Mouse (Mus musculus) left cerebral cortex, postnatal 4 days (tissue): ENCODE data around the gene Rpl13. TPM values are rescaled to one million over a fixed set of nuclear protein-coding genes. Genes with fewer than 3 reads are reported as not detected.

ENCODE experiments used
- DNase-seq: peaks from one replicate; pipeline ENCODE4 v3.0.0-alpha.2; 2022
- intact Hi-C: fragments of 180-260 bp; cut with DNase I; formaldehyde crosslinking; loops from one replicate; pipeline ENCODE4 v1.15.1; 2025
- microRNA-seq: library from miRNA; unstranded; fragments of <30 nt; microRNA quantifications from one replicate; pipeline ENCODE4 v1.2.0, GENCODE M21; 2022
- total RNA-seq, 2 experiments: library from RNA; stranded (reverse); gene quantifications; 2 replicates each; pipeline ENCODE4 v1.2.3; 2021

Rpl13 gene
- total RNA-seq, 2 experiments from 2014 or later, result 539 to 588 TPM

DNA sequence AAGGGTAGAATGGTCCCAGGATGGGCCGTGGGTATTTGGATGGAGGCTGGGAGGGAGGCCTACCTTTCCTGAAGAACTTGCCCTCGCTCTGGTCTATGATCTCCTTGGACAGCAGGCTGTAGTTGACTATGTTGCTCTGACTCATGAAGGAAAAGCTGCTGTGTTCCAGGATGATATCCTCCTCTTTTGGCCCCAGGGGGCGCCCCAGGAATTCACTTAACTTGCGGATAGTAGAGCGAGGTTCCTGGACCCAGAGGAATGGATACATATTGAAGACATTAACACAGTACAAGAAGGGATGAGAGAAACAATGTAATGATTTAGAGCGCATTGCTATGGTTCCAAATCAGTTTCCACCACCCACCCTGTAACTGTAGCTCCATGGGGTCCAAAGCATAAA is 43.1 kb downstream of the Rpl13 start:
- no peak for DNase-seq

GRCm38 (mm10) chr8:123146390-123146789 is 44.2 kb downstream of the Rpl13 start:
- intact Hi-C loops, result no loop called here
- DNase-seq, result no peak

More for the DNA sequence above, 43.1 kb downstream of the Rpl13 start:
- intact Hi-C loops, result no loop called here

GRCm38 (mm10) chr8:123150737-123151171 is 48.6 kb downstream of the Rpl13 start:
- no peak for DNase-seq

More at GRCm38 (mm10) chr8:123150737-123151171, 48.6 kb downstream of the Rpl13 start:
- intact Hi-C loops, result no loop called here

Small RNAs within 50 kb of the gene (microRNA-seq; reads per million reads assigned to microRNA genes)
- gene Mir7079, result 2.4 reads per million
- 44.6 reads per million, percentile 44 among the genes with 10 or more reads in this experiment for gene Mir7080

Other genes with a start within 250 kb of the Rpl13 start
- gene Ankrd11, start 60.1 kb upstream of the Rpl13 start, total RNA-seq, result 100 to 1,000 TPM; 138 to 143 TPM
- 10 to 100 TPM; 73.8 to 79.7 TPM for gene Spg7, start 39.4 kb upstream of the Rpl13 start, total RNA-seq
- 10 to 100 TPM; 39.2 to 59.4 TPM for gene Cpne7, start 15.0 kb downstream of the Rpl13 start, total RNA-seq
- gene Sult5a1, start 56.0 kb downstream of the Rpl13 start, total RNA-seq, result not detected
- not detected for gene Dpep1, start 83.9 kb downstream of the Rpl13 start, total RNA-seq
- gene Chmp1a, start 110.4 kb downstream of the Rpl13 start, total RNA-seq, result 100 to 1,000 TPM; 103 to 129 TPM
- gene Spata33, start 110.5 kb downstream of the Rpl13 start, total RNA-seq, result 1 to 10 TPM; 7.3 to 8.9 TPM
- 10 to 100 TPM; 84.6 to 91.6 TPM for gene Cdk10, start 122.5 kb downstream of the Rpl13 start, total RNA-seq
- 10 to 100 TPM; 22.6 to 28.6 TPM for gene Spata2l, start 133.9 kb downstream of the Rpl13 start, total RNA-seq
- gene Zfp276, start 151.8 kb downstream of the Rpl13 start, total RNA-seq, result 10 to 100 TPM; 32.0 to 34.1 TPM
- 10 to 100 TPM; 69.1 to 74.6 TPM for gene Vps9d1, start 152.0 kb downstream of the Rpl13 start, total RNA-seq
- gene Fanca, start 216.2 kb downstream of the Rpl13 start, total RNA-seq, result 10 to 100 TPM in 1 of 2 experiments, 1 to 10 TPM in 1; 9.1 to 10.7 TPM
- gene Spire2, start 230.4 kb downstream of the Rpl13 start, total RNA-seq, result 10 to 100 TPM; 25.4 to 27.0 TPM